20 mouse cellular contexts compared by ENCODE assay signal in the genomic region with DNA sequence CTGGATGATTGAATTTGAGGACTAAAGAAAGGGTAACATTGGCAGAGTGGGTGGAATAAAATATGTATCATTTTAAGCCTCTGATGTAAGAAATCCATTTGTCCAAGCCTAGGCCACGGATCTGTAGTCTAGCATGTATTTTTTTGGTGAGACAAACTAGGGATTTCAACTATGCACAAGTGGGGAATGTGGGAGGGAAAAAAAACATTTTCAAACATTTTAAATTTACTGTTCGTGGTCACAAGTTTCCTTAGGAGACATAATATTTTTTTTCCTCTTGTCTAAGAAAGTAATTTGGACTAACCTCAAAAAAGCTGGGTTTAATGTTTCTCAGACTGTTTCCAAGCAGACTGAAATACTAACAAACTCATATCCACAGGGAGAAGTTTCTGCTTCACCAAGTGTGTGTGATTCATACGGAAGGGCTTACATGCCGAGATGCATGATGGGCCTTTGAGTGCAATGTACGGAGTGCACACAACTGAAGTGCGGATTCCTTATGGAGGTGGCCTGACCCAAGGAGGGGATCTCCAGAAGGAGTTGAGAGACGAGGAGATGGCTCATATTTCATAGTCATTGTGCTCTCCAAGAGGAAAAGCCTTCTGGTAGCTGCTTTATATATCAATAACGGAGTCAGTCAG.
DNase-seq lines count a peak whose midpoint lies in the region; ATAC-seq lines count a peak whose summit lies in the region.
"Had no signal": no experiment of that assay in that cellular context is flagged by ENCODE, and none has a peak within 500 bp of the region (broad histone marks: within the 10 kb centered on the region; RNA-seq: fewer than 3 reads in every experiment).

No protein-coding gene starts in this region.

- no peaks in the 10 kb centered on the region for H3K36me3 ChIP-seq in kidney, embryonic 16.5 days (ENCODE audit: insufficient read depth, low read length)
- no peaks in the 10 kb centered on the region for H3K36me3 ChIP-seq in limb, embryonic 15.5 days
- H3K36me3 ChIP-seq: forebrain, embryonic 12.5 days; hindbrain, embryonic 12.5 days; midbrain, embryonic 12.5 days had no signal

- H3K4me3 ChIP-seq in kidney, embryonic 16.5 days (ENCODE audit: low read length): no peak overlapping the region
- no peak overlapping the region for H3K4me3 ChIP-seq in limb, embryonic 15.5 days
- H3K4me3 ChIP-seq: forebrain, embryonic 12.5 days; hindbrain, embryonic 12.5 days; midbrain, embryonic 12.5 days had no signal

- DNase-seq in frontal cortex, postnatal 10 days (ENCODE audit: low spot score in 2 of 2): no peak
- no peak for DNase-seq in kidney, postnatal 14 days
- peak; percentile 44 for DNase-seq in NIH3T3 (ENCODE audit: low read depth)
- DNase-seq in left cerebral cortex, adult 18-20 months (ENCODE audit: low spot score in 2 of 2): no peak
- no peak for DNase-seq in gastrocnemius, adult 8-10 months (ENCODE audit: low spot score in 2 of 2)
- DNase-seq: adrenal gland, adult 8-10 months; cerebellum, adult 11 months; cerebellum, postnatal 25 days; left cerebral cortex, postnatal 4 days; right cerebral cortex, postnatal 14 days; thymus, postnatal 4 days had no signal

- H3K9me3 ChIP-seq in kidney, embryonic 16.5 days (ENCODE audit: low read length): no peaks in the 10 kb centered on the region
- no peaks in the 10 kb centered on the region for H3K9me3 ChIP-seq in limb, embryonic 15.5 days
- H3K9me3 ChIP-seq: forebrain, embryonic 12.5 days; hindbrain, embryonic 12.5 days; midbrain, embryonic 12.5 days had no signal

- H3K4me1 ChIP-seq in kidney, embryonic 16.5 days (ENCODE audit: insufficient read depth, low read length): peaks cover 2% of the 10 kb centered on the region; the same call in 1 of the 2 replicates
- H3K4me1 ChIP-seq in limb, embryonic 15.5 days: peaks cover 15% of the 10 kb centered on the region
- H3K4me1 ChIP-seq: forebrain, embryonic 12.5 days; hindbrain, embryonic 12.5 days; midbrain, embryonic 12.5 days had no signal

- peak; percentile 74 for ATAC-seq in frontal cortex, adult (ENCODE audit: low TSS enrichment)
- ATAC-seq in kidney, embryonic 16.5 days (ENCODE audit: low FRiP score, low TSS enrichment): peak; percentile 63; the same call in 1 of the 2 replicates
- ATAC-seq in limb, embryonic 15.5 days (ENCODE audit: insufficient number of reproducible peaks, low FRiP score, low TSS enrichment, low read depth): 0 out of 2 replicates have a peak, but pooled peaks have one; percentile 48
- ATAC-seq: inflammation-experienced regulatory T-cells, adult 6 months had no signal

- WGBS in kidney, embryonic 16.5 days: 60% methylated on average over 8 of the region's 8 CpGs
- WGBS in limb, embryonic 15.5 days: 47% methylated on average over 8 of the region's 8 CpGs

- H3K27ac ChIP-seq in kidney, embryonic 16.5 days (ENCODE audit: low read length): peak overlapping the region; percentile 71; the same call in 1 of the 2 replicates
- peak overlapping the region; percentile 57; the same call in 1 of the 2 replicates for H3K27ac ChIP-seq in limb, embryonic 15.5 days
- H3K27ac ChIP-seq: forebrain, embryonic 12.5 days; hindbrain, embryonic 12.5 days; liver, embryonic 14.5 days; midbrain, embryonic 12.5 days had no signal

- no peak overlapping the region for H3K4me2 ChIP-seq in kidney, embryonic 16.5 days (replicated peaks; ENCODE audit: low read depth, low read length)
- H3K4me2 ChIP-seq in limb, embryonic 15.5 days: no peak overlapping the region
- H3K4me2 ChIP-seq: forebrain, embryonic 12.5 days; hindbrain, embryonic 12.5 days; midbrain, embryonic 12.5 days had no signal

- no peak overlapping the region for H3K9ac ChIP-seq in kidney, embryonic 16.5 days (replicated peaks; ENCODE audit: low read length)
- H3K9ac ChIP-seq in limb, embryonic 15.5 days: no peak overlapping the region
- H3K9ac ChIP-seq: forebrain, embryonic 12.5 days; hindbrain, embryonic 12.5 days; liver, embryonic 14.5 days; midbrain, embryonic 12.5 days had no signal

- H3K27me3 ChIP-seq in kidney, embryonic 16.5 days (ENCODE audit: insufficient read depth, low read length): no peaks in the 10 kb centered on the region
- H3K27me3 ChIP-seq in limb, embryonic 15.5 days: no peaks in the 10 kb centered on the region
- H3K27me3 ChIP-seq: CH12.LX; forebrain, embryonic 12.5 days; hindbrain, embryonic 12.5 days; midbrain, embryonic 12.5 days had no signal
